Mouse (Mus musculus) heart, postnatal 25 days (tissue): Measurements from ENCODE around the gene Ppfia3. TPM values are rescaled to one million over a fixed set of nuclear protein-coding genes. Genes with fewer than 3 reads are reported as not detected.

Source experiments
- DNase-seq: peaks from one replicate; pipeline ENCODE4 v3.0.0; 2022; ENCODE audit warnings: low spot score
- intact Hi-C: fragments of 180-260 bp; cut with DNase I; formaldehyde crosslinking; loops from one replicate; pipeline ENCODE4 v1.15.1; 2025
- total RNA-seq, 2 experiments: library from RNA; stranded (reverse); gene quantifications; 2 replicates each; pipeline ENCODE4 v1.2.3; 2021

The Ppfia3 gene
- total RNA-seq, 2 experiments from 2014 or later = 0.18 to 0.25 TPM

GRCm38 (mm10) chr7:45328841-45329475, 37.9 kb downstream of the Ppfia3 start:
- no peak for DNase-seq
- intact Hi-C loops = no loop called here

- intact Hi-C loops = no loop called here
Measured at GRCm38 (mm10) chr7:45325800-45326199, 41.0 kb downstream of the Ppfia3 start.

GRCm38 (mm10) chr7:45323069-45323468, 43.8 kb downstream of the Ppfia3 start:
- DNase-seq = no peak
- intact Hi-C loops = no loop called here

More at GRCm38 (mm10) chr7:45325800-45326199, 41.0 kb downstream of the Ppfia3 start:
- no peak for DNase-seq

GRCm38 (mm10) chr7:45322245-45322644, 44.6 kb downstream of the Ppfia3 start:
- intact Hi-C loops = no loop called here

GRCm38 (mm10) chr7:45316536-45316935, 50.3 kb downstream of the Ppfia3 start:
- no peak for DNase-seq

More at GRCm38 (mm10) chr7:45322245-45322644, 44.6 kb downstream of the Ppfia3 start:
- DNase-seq = no peak

GRCm38 (mm10) chr7:45315182-45315701, 51.6 kb downstream of the Ppfia3 start:
- no peak for DNase-seq
- intact Hi-C loops = no loop called here

More at GRCm38 (mm10) chr7:45316536-45316935, 50.3 kb downstream of the Ppfia3 start:
- intact Hi-C loops = no loop called here

GRCm38 (mm10) chr7:45313495-45313894, 53.3 kb downstream of the Ppfia3 start:
- intact Hi-C loops = no loop called here

GRCm38 (mm10) chr7:45312686-45313453, 53.9 kb downstream of the Ppfia3 start:
- no peak for DNase-seq
- intact Hi-C loops = no loop called here

More at GRCm38 (mm10) chr7:45313495-45313894, 53.3 kb downstream of the Ppfia3 start:
- DNase-seq = no peak

GRCm38 (mm10) chr7:45312023-45312422, 54.8 kb downstream of the Ppfia3 start:
- intact Hi-C loops = no loop called here
- DNase-seq = no peak

GRCm38 (mm10) chr7:45309455-45309854, 57.4 kb downstream of the Ppfia3 start:
- intact Hi-C loops = loop anchor here (2.0 to 10.0 kb wide), 2 partner anchors 87 to 235 kb away; no protein-coding TSS in a partner anchor
- DNase-seq = no peak

- no peak for DNase-seq
- intact Hi-C loops = loop anchor here (2.0 to 10.0 kb wide), 2 partner anchors 88 to 234 kb away; no protein-coding TSS in a partner anchor
Measured at GRCm38 (mm10) chr7:45308551-45309240, 58.1 kb downstream of the Ppfia3 start.

- intact Hi-C loops = loop anchor here (2.0 to 10.0 kb wide), 2 partner anchors 36 to 230 kb away; no protein-coding TSS in a partner anchor
Measured at GRCm38 (mm10) chr7:45305275-45305674, 61.5 kb downstream of the Ppfia3 start.

GRCm38 (mm10) chr7:45304869-45305268, 62.0 kb downstream of the Ppfia3 start:
- DNase-seq = no peak
- intact Hi-C loops = loop anchor here (2.0 to 10.0 kb wide), 2 partner anchors 36 to 230 kb away; no protein-coding TSS in a partner anchor

More at GRCm38 (mm10) chr7:45305275-45305674, 61.5 kb downstream of the Ppfia3 start:
- no peak for DNase-seq

GRCm38 (mm10) chr7:45302626-45303025, 64.2 kb downstream of the Ppfia3 start:
- intact Hi-C loops = loop anchor here (10.0 kb wide), 1 partner anchor 228 kb away; no protein-coding TSS in a partner anchor

GRCm38 (mm10) chr7:45300270-45300669, 66.5 kb downstream of the Ppfia3 start:
- intact Hi-C loops = loop anchor here (2.0 to 10.0 kb wide), 2 partner anchors 69 to 225 kb away; no protein-coding TSS in a partner anchor
- no peak for DNase-seq

More at GRCm38 (mm10) chr7:45302626-45303025, 64.2 kb downstream of the Ppfia3 start:
- no peak for DNase-seq

- intact Hi-C loops = loop anchor here (2.0 to 10.0 kb wide), 3 partner anchors 69 to 225 kb away; partner anchors contain the start of gene Slc17a7
- peak; percentile 17 for DNase-seq
Measured at GRCm38 (mm10) chr7:45299752-45300151, 67.1 kb downstream of the Ppfia3 start.

GRCm38 (mm10) chr7:45297563-45297962, 69.3 kb downstream of the Ppfia3 start:
- intact Hi-C loops = loop anchor here (5.0 kb wide), 1 partner anchor 135 kb away; the partner anchor contains the start of gene Slc17a7
- no peak for DNase-seq

GRCm38 (mm10) chr7:45296626-45297025, 70.2 kb downstream of the Ppfia3 start:
- no peak for DNase-seq
- intact Hi-C loops = loop anchor here (5.0 kb wide), 1 partner anchor 134 kb away; the partner anchor contains the start of gene Slc17a7
